Mouse (Mus musculus): Measurements from ENCODE around the gene Slc45a1. TPM values are rescaled to one million over a fixed set of nuclear protein-coding genes. Genes with fewer than 3 reads are reported as not detected.

Slc45a1 gene
- polyA plus RNA-seq, 1 experiment from 2014 or later = 1.1 TPM

DNA sequence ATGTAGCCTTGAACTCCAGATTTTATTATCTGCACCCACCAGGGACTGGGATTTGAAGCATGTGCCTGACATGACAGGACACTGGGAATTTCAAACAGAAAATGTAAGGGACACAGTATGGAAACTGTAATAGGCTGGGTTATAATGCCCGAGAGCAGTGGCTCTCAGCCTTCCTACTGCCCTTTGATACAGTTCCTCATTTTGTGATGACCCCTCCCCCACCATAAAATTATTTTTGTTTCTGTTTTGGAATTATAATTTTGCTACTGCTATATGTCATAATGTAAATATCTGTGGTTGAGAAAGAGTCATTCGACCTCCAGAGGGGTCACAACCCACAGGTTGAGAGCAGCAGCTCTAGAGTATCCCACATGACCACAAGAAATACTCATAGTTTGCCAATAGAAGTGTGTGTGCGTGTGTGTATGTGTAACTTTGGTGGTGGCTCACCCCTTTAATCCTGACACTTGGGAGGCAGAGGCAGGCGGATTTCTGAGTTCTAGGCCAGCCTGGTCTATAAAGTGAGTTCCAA is 57.6 kb downstream of the Slc45a1 start:
- Histone ChIP-seq H3K27me3 (ENCODE audit: poor library complexity, severe bottlenecking) (no peaks in the 10 kb centered on the region), H3K27ac (no peak overlapping the region), H3K36me3 (replicated peaks) (peaks cover 2% of the 10 kb centered on the region), H3K9me3 (no peaks in the 10 kb centered on the region), H3K4me3 (no peak overlapping the region), H3K4me1 (peaks cover 32% of the 10 kb centered on the region)
- 90% methylated on average over 4 of the region's 4 CpGs for WGBS
- DNase-seq (ENCODE audit: extremely low spot score, low spot score) = no peak

- no peak overlapping the region for H3K27ac ChIP-seq
- H3K27me3 ChIP-seq (ENCODE audit: poor library complexity, severe bottlenecking) = no peaks in the 10 kb centered on the region
- no peak for DNase-seq (ENCODE audit: extremely low spot score, low spot score)
- H3K36me3 ChIP-seq (replicated peaks) = peaks cover 2% of the 10 kb centered on the region
- H3K4me3 ChIP-seq = no peak overlapping the region
- no peaks in the 10 kb centered on the region for H3K9me3 ChIP-seq
- peaks cover 29% of the 10 kb centered on the region for H3K4me1 ChIP-seq
- 89% methylated on average over 4 of the region's 4 CpGs for WGBS
Observed at GRCm38 (mm10) chr4:150593473-150594217, 58.3 kb downstream of the Slc45a1 start.

- no peak overlapping the region for H3K27ac ChIP-seq
- peaks cover 32% of the 10 kb centered on the region for H3K4me1 ChIP-seq
- DNase-seq (ENCODE audit: extremely low spot score, low spot score) = no peak
Observed at GRCm38 (mm10) chr4:150592087-150592486, 59.9 kb downstream of the Slc45a1 start.

GRCm38 (mm10) chr4:150591602-150592001 is 60.4 kb downstream of the Slc45a1 start:
- WGBS = 69% methylated on average over 4 of the region's 4 CpGs
- Histone ChIP-seq H3K27me3 (ENCODE audit: poor library complexity, severe bottlenecking) (no peaks in the 10 kb centered on the region), H3K36me3 (replicated peaks) (no peaks in the 10 kb centered on the region; the same call in 1 of the 2 replicates), H3K27ac (0 out of 2 replicates have a peak overlapping the region, but pooled peaks have one; percentile 2), H3K4me3 (no peak overlapping the region), H3K4me1 (peaks cover 35% of the 10 kb centered on the region), H3K9me3 (no peaks in the 10 kb centered on the region)
- no peak for DNase-seq (ENCODE audit: extremely low spot score, low spot score)

More at GRCm38 (mm10) chr4:150592087-150592486, 59.9 kb downstream of the Slc45a1 start:
- whole genome bisulfite sequencing = 93% methylated on average over 6 of the region's 6 CpGs
- Histone ChIP-seq H3K27me3 (ENCODE audit: poor library complexity, severe bottlenecking) (no peaks in the 10 kb centered on the region), H3K9me3 (no peaks in the 10 kb centered on the region), H3K4me3 (no peak overlapping the region), H3K36me3 (replicated peaks) (peaks cover 2% of the 10 kb centered on the region; the same call in 1 of the 2 replicates)

GRCm38 (mm10) chr4:150590621-150591282 is 61.2 kb downstream of the Slc45a1 start:
- Histone ChIP-seq H3K4me1 (peaks cover 35% of the 10 kb centered on the region), H3K27me3 (ENCODE audit: poor library complexity, severe bottlenecking) (no peaks in the 10 kb centered on the region), H3K4me3 (no peak overlapping the region), H3K27ac (no peak overlapping the region), H3K36me3 (replicated peaks) (no peaks in the 10 kb centered on the region), H3K9me3 (no peaks in the 10 kb centered on the region)
- DNase-seq (ENCODE audit: extremely low spot score, low spot score) = no peak
- 47% methylated on average over 3 of the region's 3 CpGs for WGBS

DNA sequence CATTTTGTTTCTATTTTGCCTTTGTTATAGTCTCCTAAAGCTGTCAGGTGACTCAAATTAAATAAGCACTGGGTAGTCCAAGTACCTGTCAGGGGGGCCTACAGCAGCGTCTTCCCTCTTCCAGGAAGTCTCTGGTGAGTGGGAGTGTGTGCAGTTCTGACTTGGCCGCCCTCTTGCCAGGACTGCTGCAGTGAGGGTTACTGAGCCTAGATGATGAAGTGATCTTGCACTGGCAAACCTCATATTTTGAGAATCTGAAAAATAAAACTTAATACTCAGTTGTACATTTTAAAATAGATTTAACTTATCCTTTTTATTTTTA is 63.7 kb downstream of the Slc45a1 start:
- Histone ChIP-seq H3K27me3 (ENCODE audit: poor library complexity, severe bottlenecking) (no peaks in the 10 kb centered on the region), H3K4me3 (no peak overlapping the region), H3K9me3 (no peaks in the 10 kb centered on the region), H3K4me1 (peaks cover 41% of the 10 kb centered on the region), H3K36me3 (replicated peaks) (no peaks in the 10 kb centered on the region), H3K27ac (no peak overlapping the region)
- no peak for DNase-seq (ENCODE audit: extremely low spot score, low spot score)
- WGBS = 88% methylated on average over 2 of the region's 2 CpGs

- H3K27ac ChIP-seq = no peak overlapping the region
- 92% methylated on average over 8 of the region's 8 CpGs for WGBS
- H3K4me1 ChIP-seq = peaks cover 46% of the 10 kb centered on the region
Observed at GRCm38 (mm10) chr4:150587597-150588299, 64.2 kb downstream of the Slc45a1 start.

GRCm38 (mm10) chr4:150586275-150586674 is 65.7 kb downstream of the Slc45a1 start:
- no peak for DNase-seq (ENCODE audit: extremely low spot score, low spot score)
- Histone ChIP-seq H3K4me3 (no peak overlapping the region), H3K27ac (no peak overlapping the region), H3K27me3 (ENCODE audit: poor library complexity, severe bottlenecking) (no peaks in the 10 kb centered on the region), H3K9me3 (no peaks in the 10 kb centered on the region), H3K4me1 (peaks cover 46% of the 10 kb centered on the region), H3K36me3 (replicated peaks) (peaks cover under 1% of the 10 kb centered on the region)
- WGBS = 92% methylated on average over 5 of the region's 5 CpGs

More at GRCm38 (mm10) chr4:150587597-150588299, 64.2 kb downstream of the Slc45a1 start:
- H3K36me3 ChIP-seq (replicated peaks) = no peaks in the 10 kb centered on the region
- DNase-seq (ENCODE audit: extremely low spot score, low spot score) = no peak
- no peak overlapping the region for H3K4me3 ChIP-seq
- no peaks in the 10 kb centered on the region for H3K27me3 ChIP-seq (ENCODE audit: poor library complexity, severe bottlenecking)
- H3K9me3 ChIP-seq = no peaks in the 10 kb centered on the region

- no peak overlapping the region for H3K27ac ChIP-seq
- WGBS = 93% methylated on average over 2 of the region's 2 CpGs
- no peaks in the 10 kb centered on the region for H3K9me3 ChIP-seq
- peaks cover 42% of the 10 kb centered on the region for H3K4me1 ChIP-seq
- DNase-seq (ENCODE audit: extremely low spot score, low spot score) = no peak
- H3K4me3 ChIP-seq = no peak overlapping the region
- no peaks in the 10 kb centered on the region for H3K27me3 ChIP-seq (ENCODE audit: poor library complexity, severe bottlenecking)
- H3K36me3 ChIP-seq (replicated peaks) = peaks cover 5% of the 10 kb centered on the region
Observed at GRCm38 (mm10) chr4:150585800-150586199, 66.2 kb downstream of the Slc45a1 start.

DNA sequence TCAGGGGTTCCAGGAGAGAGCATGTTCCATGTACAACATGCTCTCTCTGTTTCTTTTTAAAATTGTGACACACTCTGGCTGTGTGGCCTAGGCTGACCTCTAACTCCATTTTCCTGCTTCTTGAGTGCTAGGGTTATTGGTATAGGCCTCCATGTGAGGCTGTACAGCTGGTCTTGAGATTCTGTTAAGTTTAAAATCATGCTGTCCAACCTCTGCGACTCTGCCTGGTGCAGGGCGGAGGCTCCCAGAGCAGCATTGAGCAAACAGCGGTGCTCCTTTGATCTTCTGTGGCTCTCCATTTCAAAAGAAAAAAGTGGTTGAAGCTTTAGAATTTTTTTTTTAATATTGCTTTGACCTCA is 68.2 kb downstream of the Slc45a1 start:
- no peak for DNase-seq (ENCODE audit: extremely low spot score, low spot score)
- no peaks in the 10 kb centered on the region for H3K27me3 ChIP-seq (ENCODE audit: poor library complexity, severe bottlenecking)
- WGBS = 77% methylated on average over 3 of the region's 3 CpGs
- H3K36me3 ChIP-seq (replicated peaks) = peaks cover 8% of the 10 kb centered on the region
- peak overlapping the region; percentile 65 for H3K27ac ChIP-seq
- H3K9me3 ChIP-seq = no peaks in the 10 kb centered on the region
- H3K4me1 ChIP-seq = peaks cover 31% of the 10 kb centered on the region
- H3K4me3 ChIP-seq = no peak overlapping the region

DNA sequence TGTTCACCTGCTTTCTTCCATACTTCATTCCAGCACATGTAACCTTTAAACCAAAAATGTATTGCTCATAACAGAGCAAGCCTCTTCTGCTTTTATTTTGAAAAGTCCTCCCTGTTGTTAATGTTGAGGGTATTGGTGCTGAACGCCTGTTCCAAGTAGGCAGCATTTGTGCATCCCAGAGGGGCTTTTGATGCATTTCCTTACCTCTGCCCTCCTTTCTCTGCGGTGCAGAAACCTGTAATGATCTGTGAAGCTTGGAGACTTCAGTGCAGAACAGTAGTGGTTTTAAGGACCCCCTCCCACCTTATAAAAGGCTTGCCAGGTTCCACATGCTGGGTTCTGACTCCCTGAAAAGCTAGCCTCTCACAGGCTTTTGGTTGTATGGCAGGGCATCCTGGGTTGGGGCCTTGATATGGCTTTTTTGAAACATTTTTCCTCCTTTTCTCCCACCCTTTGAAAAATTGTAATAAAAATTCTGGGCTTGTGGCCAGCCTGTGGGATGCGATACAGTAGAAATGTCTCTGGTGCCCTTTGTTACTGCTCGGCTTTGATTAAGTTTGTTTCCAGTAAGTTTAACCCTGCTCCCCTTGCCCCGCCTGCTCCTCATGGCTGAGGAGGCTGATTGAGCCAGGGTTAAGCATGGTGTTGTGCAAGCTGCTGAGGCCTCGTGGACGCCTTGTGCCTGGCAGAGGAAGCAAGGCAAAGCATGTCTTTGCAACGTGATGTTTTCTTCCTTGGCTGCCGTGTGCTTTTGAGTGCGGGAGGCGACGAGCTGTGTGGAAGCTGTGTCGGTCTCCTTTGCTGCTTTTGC is 68.8 kb downstream of the Slc45a1 start:
- no peak for DNase-seq (ENCODE audit: extremely low spot score, low spot score)
- Histone ChIP-seq H3K36me3 (replicated peaks) (peaks cover 8% of the 10 kb centered on the region), H3K4me1 (peaks cover 31% of the 10 kb centered on the region), H3K27ac (peak overlapping the region; percentile 65), H3K27me3 (ENCODE audit: poor library complexity, severe bottlenecking) (no peaks in the 10 kb centered on the region), H3K4me3 (no peak overlapping the region), H3K9me3 (no peaks in the 10 kb centered on the region)
- WGBS = 77% methylated on average over 13 of the region's 13 CpGs

All from forebrain, embryonic 10.5 days (tissue).